Mouse (Mus musculus): ENCODE results near the gene Eif2b3.

Gene Eif2b3

DNA sequence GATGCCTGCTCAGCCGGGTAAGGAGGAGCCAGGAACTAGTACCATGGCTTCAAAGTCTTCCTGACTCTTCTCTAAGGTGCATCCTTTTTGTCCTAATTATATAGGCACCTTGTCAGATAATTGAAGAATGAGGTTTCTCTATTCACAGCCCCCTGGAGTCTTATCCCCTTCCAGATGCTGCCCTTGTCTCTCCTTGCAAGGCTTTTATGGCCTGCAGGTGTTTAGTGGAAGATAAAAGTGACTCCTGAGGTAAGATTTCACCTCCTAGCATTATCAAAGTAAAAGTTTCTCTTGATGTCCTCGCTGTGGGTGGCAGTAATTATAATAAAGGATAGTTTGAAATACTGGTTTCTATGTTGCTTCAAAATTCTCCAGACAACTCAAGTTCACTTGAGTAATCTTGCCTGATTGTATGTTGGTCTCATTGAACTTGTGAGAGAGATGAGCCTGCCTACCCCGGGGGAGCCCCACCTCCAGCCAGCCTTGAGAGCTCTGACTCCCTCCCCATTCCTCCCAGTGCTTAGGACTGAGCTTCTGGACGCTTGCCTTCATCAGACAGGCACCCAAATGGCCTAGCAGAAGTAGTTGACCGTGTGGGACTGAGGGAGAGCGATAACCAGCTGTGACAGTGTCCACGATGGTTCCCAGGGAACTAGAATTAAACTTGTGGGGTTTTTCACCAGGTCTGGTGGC, 68.9 kb downstream of the Eif2b3 start:
- in situ Hi-C loops (cut with MboI; ENCODE audit: unreplicated experiment in 2 of 2), result no loop called here

DNA sequence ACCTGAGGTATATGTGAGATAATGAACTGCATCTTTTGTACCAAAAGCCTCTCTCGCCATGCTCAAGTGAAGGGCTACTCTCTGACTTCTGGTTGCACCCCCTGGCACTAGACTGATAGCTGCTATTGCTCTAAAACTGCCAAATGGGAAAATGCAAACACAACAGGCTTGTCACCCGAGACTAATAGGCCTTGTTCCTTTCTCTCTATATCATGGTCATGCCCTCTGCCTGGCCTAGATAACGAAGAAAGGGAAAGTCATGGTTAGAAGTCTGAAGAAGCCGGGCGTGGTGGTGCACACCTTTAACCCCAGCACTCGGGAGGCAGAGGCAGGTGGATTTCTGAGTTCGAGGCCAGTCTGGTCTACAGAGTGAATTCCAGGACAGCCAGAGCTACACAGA, 71.4 kb downstream of the Eif2b3 start:
- in situ Hi-C loops (cut with MboI; ENCODE audit: unreplicated experiment in 2 of 2), result no loop called here

DNA sequence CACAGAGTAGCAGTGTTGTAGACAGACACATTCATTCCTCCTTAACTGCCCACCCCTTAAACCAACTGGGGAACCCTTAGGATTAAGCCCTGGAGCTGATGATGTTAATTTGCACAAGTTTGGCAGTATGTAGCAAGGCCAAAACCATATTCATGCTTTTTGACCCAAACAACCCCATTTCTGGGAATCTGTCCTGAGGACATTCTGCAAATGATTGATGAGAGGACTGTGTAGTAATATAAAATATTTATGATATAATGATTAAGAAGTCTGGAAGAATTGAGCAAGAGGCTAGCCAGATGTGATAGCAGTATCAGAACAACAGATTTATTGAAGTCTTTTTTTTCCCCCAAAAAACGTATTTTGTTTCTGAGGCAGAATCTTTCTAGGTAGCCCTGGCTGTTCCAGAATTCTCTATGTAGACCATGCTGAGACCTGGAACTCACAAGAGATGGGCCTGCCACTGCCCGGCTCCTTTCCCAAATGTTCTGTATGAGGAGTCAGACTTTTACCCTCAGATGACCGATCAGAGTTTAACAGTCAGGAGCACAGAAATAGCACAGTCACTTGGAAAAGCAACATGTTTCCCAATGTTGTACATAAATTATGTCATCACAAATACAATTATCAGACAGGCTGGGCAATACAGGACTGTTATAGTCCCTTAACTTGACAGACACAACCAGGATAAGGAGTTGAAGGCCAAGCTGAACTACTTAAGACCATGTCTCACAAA, 75.6 kb downstream of the Eif2b3 start:
- in situ Hi-C loops (cut with MboI; ENCODE audit: unreplicated experiment in 2 of 2), result no loop called here

DNA sequence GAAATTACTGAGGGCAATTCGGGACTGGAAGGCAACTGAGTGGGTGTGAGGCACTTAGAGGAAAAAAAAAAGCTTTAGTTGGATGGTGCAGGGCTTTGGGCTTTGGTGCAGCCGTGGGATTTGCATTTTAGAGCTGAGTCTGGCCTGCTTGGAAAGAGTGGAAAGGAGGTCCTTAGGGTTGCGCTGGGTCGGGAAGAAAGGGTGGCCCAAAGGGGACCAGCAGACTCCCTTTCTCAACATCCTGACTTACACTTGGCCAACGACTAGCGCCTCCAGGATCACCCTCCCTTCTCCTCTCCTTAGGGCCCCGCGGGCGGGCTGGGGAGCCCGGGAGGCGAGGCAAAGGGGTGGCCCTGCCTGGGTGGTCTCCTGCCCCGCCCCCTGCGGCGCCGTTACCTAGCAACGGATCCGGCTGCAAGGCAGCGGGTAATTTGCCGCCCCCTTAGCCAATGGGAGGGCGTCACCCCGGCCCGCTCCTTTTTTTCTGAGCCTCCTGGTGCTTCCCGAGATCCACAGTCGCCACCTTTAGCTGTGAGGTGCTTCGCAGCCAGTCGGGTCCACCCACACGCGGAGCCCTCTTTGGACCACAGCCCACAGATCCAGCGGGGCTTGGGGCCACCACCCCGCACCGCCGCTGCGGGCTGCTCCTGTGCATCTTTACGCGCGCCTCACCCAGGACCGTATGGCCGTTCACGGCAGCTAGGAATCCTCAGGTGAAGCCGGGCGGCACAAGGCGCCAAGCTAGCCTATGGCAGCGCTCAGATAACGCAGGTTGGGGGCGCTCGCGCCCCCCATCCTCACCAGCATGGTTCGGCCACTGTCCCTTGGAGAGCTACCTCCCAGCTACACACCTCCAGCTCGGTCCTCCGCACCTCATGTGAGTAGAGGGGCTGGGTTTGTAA, 76.6 kb downstream of the Eif2b3 start, which contains the start of gene Ptch2:
Gene Ptch2, plus strand, starts transcription at position 525 of the 902 bp plus-strand sequence.
- in situ Hi-C loops (cut with MboI; ENCODE audit: unreplicated experiment in 2 of 2), result no loop called here

DNA sequence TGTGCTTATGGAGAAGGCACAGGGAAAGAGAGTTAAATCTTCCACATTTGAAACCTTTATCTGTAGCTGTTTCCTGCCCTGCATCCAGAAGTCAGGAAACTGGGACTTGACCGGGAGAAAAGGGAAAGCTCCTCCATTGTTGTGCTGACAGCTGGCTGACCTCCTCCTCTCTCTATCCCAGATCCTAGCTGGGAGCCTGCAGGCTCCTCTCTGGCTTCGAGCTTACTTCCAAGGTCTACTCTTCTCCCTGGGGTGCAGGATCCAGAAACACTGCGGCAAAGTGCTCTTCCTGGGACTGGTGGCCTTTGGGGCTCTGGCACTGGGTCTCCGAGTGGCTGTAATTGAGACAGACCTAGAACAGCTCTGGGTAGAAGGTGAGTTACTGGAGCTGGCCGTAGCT, 77.5 kb downstream of the Eif2b3 start:
- in situ Hi-C loops (cut with MboI; ENCODE audit: unreplicated experiment in 2 of 2), result no loop called here

DNA sequence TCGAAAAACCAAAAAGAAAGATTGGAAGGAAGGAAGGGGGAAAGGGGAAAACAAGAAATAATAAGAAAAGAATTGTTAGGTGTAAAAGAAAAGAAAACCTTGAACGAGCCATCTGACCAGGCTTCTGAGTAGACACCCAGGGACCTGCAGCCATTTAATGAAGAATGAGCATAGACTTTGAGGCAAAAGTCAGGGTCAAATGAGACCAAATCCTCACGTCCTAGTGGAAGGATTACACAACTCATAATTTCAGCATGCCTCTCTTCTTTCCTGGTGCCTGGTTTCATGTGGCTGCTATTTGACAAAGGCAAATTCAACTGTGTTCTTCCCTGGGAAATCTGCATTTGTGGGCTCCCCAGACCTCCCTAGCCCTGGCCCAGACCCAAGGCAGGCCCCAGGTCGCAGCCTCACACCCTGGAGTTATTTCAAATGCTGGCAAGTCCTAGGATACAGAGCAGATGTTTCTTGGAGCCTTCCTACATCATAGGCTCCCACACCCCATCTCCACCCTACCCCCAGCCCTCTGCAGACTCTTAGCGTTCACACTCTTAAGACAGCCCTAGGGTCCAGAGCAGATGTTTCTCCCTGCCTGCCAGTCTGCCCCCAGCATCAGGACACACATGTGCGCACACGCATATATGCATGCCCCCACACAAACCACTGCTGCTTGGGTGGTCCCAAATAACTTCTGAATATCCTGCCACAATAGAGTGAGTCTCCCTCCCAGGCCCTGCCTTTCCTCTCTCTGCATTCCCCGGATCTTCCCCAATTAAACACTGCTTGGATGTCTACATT, 79.0 kb downstream of the Eif2b3 start:
- in situ Hi-C loops (cut with MboI; ENCODE audit: unreplicated experiment in 2 of 2), result no loop called here

DNA sequence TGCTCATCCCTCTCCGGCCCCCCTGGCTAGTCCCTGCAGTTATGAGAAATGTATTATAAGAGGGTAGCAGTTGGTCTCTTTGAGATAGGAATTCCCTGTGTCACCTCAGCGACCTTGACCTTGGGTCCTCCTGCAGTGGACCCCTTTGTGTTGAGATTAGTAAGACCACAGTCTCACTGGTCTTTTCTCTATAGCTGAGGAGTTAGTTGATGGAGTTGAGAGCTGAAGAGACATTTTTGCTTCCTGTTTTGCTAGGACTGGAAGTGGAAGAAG, 79.5 kb downstream of the Eif2b3 start:
- in situ Hi-C loops (cut with MboI; ENCODE audit: unreplicated experiment in 2 of 2), result no loop called here

DNA sequence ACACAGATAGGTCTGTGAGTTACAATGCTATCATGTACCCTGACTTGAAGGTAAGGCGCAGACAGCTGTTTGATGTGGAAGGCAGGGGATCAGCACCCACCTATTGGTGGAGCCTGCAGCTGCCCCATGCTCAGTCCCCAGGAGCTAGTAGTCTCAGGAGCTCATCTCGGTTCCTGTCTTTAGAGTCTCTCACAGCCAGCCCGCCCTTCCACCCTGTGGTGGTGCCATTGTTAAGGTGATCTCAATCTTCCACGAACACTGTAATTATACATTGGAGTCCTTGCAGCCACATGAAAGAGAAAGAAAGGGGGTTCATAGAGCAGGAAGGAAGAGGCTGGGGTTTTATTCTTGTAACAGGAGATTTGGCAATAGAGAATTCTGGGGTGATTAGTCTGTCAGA, 80.8 kb downstream of the Eif2b3 start:
- in situ Hi-C loops (cut with MboI; ENCODE audit: unreplicated experiment in 2 of 2), result loop anchor here in 1 of 2 experiments (5.0 kb wide), 1 partner anchor 47 kb away; no protein-coding TSS in a partner anchor

DNA sequence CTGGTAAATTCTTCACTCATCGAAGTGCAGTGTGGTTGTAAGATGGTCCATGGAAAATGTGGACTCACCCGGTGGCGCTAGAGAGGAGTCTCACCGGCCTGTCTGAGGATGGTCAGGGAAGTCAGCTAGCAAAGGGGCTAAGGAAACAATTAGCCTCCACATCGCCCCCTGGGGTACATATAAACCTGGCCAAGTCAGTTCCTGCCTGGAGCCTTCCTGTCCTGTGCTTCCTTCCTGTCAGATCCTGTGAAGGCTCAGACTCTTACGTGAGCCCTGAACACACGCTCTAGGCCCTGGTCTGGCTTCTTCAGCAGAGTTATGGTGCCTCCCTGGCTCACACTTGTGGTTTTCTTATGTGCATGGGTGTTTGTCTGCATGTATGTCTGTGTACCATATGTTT, 82.0 kb downstream of the Eif2b3 start:
- in situ Hi-C loops (cut with MboI; ENCODE audit: unreplicated experiment in 2 of 2), result loop anchor here in 1 of 2 experiments (5.0 kb wide), 1 partner anchor 46 kb away; no protein-coding TSS in a partner anchor

DNA sequence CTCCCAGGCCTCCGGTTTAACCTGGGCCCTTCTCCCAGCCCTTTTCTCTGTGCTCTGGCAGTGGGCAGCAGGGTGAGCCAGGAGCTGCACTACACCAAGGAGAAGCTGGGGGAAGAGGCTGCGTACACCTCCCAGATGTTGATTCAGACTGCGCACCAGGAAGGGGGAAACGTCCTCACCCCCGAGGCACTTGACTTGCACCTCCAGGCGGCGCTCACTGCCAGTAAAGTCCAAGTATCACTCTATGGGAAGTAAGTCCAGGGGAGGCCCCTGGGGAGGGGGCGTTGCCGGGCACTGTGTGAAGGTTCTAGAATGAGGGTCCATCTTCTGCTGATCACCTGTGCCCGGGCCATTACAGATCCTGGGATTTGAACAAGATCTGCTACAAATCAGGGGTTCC, 85.5 kb downstream of the Eif2b3 start:
- in situ Hi-C loops (cut with MboI; ENCODE audit: unreplicated experiment in 2 of 2), result loop anchor here in 1 of 2 experiments (5.0 kb wide), 1 partner anchor 43 kb away; no protein-coding TSS in a partner anchor

DNA sequence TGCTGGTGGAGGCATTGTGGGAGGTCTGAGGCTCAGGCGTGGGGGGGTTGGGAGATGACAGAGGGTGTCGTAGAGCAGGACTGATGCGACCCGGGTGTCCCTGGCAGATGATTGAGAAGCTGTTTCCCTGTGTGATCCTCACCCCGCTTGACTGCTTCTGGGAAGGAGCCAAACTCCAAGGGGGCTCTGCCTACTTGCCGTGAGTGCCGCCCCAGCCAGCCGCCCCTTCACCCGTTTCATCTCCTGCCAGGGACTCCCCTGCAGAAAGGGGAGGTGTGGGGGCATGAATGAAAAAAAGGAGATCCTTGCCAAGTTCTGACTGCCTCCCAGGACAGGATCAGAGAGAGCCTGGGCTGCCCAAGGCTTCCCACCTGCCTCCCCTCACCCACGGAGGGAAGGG, 85.9 kb downstream of the Eif2b3 start:
- in situ Hi-C loops (cut with MboI; ENCODE audit: unreplicated experiment in 2 of 2), result no loop called here

DNA sequence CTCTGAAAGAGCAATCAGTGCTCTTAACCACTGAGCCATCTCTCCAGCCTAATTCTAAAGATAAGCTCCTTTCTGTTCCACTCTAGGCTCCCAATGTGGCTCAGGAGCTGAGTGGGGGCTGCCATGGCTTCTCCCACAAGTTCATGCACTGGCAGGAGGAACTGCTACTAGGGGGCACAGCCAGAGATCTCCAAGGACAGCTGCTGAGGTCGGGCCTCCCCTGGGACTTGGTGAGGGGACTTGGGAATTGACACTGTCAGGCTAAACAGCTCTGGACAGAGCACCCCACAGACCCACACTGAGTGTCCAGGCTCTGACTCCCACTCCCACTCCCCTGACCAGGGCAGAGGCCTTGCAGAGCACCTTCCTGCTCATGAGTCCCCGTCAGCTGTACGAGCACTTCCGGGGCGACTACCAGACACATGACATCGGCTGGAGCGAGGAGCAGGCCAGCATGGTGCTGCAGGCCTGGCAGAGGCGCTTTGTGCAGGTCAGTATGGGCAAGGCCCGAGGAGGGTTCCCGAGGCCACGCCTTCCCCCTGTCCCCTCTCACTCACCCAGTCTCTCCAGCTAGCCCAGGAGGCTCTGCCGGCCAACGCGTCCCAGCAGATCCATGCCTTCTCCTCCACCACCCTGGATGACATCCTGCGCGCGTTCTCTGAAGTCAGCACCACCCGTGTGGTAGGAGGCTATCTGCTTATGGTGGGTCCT, 88.8 kb downstream of the Eif2b3 start:
- in situ Hi-C loops (cut with MboI; ENCODE audit: unreplicated experiment in 2 of 2), result no loop called here

DNA sequence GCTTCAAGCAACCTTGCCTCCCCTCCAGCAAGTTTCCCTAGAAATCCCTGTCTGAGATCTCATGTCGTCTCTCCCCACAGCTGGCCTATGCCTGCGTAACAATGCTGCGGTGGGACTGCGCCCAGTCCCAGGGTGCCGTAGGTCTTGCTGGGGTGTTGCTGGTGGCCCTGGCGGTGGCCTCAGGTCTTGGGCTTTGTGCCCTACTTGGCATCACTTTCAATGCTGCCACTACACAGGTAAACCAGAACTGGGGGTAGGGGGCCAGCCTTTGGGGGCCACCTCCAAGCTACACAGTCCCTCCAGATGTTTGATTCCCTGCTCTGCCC, 89.3 kb downstream of the Eif2b3 start:
- in situ Hi-C loops (cut with MboI; ENCODE audit: unreplicated experiment in 2 of 2), result no loop called here

DNA sequence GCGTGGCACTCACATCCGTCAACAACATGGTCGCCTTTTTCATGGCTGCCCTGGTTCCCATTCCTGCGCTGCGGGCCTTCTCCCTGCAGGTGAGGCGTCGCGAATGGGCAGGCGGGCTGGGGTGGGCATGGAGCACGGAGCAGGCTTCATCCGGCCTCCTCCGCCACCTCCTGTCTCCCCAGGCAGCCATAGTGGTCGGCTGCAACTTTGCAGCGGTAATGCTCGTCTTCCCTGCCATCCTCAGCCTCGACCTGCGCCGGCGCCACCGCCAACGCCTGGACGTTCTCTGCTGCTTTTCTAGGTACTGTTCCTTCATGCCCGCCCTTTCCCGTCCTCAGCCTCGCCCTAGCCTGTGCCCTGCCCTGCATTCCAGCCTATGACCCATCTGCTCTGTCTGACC, 90.1 kb downstream of the Eif2b3 start:
- in situ Hi-C loops (cut with MboI; ENCODE audit: unreplicated experiment in 2 of 2), result no loop called here

DNA sequence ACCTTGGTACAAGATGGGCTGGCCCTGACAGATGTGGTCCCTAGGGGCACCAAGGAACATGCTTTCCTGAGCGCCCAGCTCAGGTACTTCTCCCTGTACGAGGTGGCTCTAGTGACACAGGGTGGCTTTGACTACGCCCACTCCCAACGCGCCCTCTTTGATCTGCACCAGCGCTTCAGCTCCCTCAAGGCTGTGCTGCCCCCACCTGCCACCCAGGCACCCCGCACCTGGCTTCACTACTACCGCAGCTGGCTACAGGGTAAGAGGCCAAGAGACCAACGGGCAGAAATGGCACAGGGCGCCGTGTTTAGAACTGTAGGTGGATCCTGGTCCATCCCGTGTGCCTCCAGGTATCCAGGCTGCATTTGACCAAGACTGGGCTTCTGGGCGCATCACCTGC, 91.0 kb downstream of the Eif2b3 start:
- in situ Hi-C loops (cut with MboI; ENCODE audit: unreplicated experiment in 2 of 2), result no loop called here

DNA sequence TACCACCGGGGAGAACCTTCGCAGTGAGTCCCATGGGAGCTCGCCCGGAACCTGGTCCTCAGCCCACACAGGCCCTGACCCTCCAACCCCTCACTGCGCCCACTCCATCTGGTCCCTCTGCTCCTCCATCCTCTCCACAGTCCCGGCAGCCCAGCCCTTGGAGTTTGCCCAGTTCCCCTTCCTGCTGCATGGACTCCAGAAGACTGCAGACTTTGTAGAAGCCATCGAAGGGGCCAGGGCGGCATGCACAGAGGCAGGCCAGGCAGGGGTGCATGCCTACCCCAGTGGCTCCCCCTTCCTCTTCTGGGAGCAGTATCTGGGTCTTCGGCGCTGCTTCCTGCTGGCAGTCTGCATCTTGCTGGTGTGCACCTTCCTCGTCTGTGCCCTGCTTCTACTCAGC, 91.8 kb downstream of the Eif2b3 start:
- in situ Hi-C loops (cut with MboI; ENCODE audit: unreplicated experiment in 2 of 2), result no loop called here

DNA sequence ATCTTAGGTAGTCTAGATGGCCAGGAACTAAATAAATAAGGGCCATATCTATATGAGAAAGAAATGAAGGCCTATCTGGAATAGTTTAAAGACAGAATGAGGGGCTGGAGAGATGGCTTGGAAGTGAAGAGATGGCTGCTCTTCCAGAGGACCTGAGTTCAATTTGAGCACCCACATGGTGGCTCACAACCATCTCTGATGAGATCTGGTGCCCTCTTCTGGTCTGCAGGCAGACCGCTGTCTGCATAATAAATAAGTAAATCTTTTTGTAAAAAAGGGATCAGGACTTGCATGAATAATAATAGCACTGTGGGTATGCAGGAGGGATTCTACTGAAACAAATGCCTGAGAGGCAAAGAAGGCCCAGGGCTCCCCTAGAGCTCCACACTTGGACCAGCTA, 94.0 kb downstream of the Eif2b3 start:
- in situ Hi-C loops (cut with MboI; ENCODE audit: unreplicated experiment in 2 of 2), result no loop called here

DNA sequence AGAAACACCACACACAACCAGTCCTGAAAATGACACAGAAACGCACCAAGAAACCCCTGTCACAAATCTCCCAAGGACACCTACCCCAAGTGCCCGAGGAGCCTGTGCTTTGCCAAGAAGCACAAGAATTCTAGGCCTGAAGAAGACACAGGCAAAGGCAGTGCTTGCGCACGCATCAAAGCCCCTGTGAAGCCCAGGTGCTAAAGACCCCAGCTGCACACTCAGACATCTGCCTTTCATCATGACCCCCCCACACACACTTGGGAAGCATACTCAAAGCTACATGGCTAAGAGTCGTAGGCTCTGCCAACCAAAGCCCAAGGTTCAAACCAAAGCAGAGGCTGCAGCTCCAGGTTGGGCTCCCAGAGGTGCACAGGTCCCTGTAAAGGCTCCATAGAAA, 96.4 kb downstream of the Eif2b3 start:
- in situ Hi-C loops (cut with MboI; ENCODE audit: unreplicated experiment in 2 of 2), result no loop called here

DNA sequence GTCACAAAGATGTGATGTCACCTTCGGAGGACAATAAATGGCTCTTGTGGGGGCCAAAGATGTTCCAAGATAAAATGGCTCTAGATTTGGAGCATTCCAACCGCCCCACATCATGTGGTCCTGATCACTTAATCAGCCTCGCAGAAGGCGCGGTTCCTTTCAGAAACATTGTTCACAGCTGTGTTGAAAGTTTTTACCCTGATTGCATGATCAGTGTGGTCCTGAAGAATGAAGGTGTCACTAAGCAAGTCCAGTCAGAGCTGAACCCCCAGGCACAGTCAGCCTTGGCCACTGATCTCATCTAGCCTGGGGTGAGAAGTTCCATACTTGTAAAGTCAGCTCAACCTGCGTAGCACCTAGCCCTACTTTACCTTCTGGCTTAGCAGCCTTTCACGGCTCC, 98.7 kb downstream of the Eif2b3 start:
- in situ Hi-C loops (cut with MboI; ENCODE audit: unreplicated experiment in 2 of 2), result no loop called here

DNA sequence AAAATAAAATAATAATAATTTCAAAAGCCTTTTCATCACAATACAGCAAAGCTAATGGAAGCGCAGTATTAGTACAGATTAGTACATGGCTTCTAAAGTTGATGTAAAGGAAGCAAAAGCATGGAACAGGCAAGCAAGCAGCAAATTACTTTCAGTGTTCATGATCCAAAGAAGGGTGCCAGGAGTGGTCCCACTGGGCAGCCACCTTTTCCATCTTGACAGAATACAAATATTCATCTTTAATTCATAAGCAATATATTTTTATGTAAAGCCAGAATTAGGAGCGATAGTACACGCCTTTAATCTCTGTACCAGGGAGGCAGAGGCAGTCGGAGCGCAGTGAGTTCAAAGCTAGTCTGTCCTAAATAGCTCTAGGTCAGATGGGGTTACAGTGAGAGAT, 100.4 kb downstream of the Eif2b3 start:
- in situ Hi-C loops (cut with MboI; ENCODE audit: unreplicated experiment in 2 of 2), result no loop called here
